Mouse (Mus musculus) embryonic facial prominence, embryonic 12.5 days (tissue): ENCODE data around the gene Peak1. TPM values are rescaled to one million over a fixed set of nuclear protein-coding genes. Genes with fewer than 3 reads are reported as not detected.

Experiments used
- ATAC-seq: fragments of 200-750 bp; cut with Nextera tagmentation; 2 replicates; pipeline ENCODE4 v1.8.0; 2017; ENCODE audit not compliant: insufficient number of reproducible peaks, insufficient read depth, low FRiP score, low TSS enrichment
- H3K27ac ChIP-seq: fragments of 300-500 bp; sonication (generic); 2 replicates; pipeline ENCODE4 v1.5.1; 2016; ENCODE audit warnings: mild to moderate bottlenecking
- H3K27me3 ChIP-seq: fragments of 300-500 bp; sonication (generic); 2 replicates; pipeline ENCODE4 v1.6.1; 2016; ENCODE audit warnings: mild to moderate bottlenecking, moderate library complexity
- H3K36me3 ChIP-seq: fragments of 300-500 bp; sonication (generic); 2 replicates; pipeline ENCODE4 v1.6.1; 2016; ENCODE audit warnings: mild to moderate bottlenecking
- H3K4me1 ChIP-seq: fragments of 300-500 bp; sonication (generic); 2 replicates; pipeline ENCODE4 v1.6.1; 2016
- H3K4me2 ChIP-seq: fragments of 300-500 bp; sonication (generic); replicated peaks from 2 replicates; pipeline ENCODE4 v1.6.1; 2016; ENCODE audit warnings: mild to moderate bottlenecking, moderate library complexity
- H3K4me3 ChIP-seq: fragments of 300-500 bp; sonication (generic); 2 replicates; pipeline ENCODE4 v1.5.1; 2016; ENCODE audit warnings: mild to moderate bottlenecking
- H3K9ac ChIP-seq: fragments of 300-500 bp; sonication (generic); 2 replicates; pipeline ENCODE4 v1.6.1; 2016; ENCODE audit warnings: mild to moderate bottlenecking, moderate library complexity
- H3K9me3 ChIP-seq: fragments of 300-500 bp; sonication (generic); 2 replicates; pipeline ENCODE4 v1.6.1; 2016; ENCODE audit warnings: mild to moderate bottlenecking, moderate library complexity
- WGBS: fragments of 180-500 bp; shearing (Covaris S2); methylation state at CpG from one replicate; pipeline ENCODE4 v1.1.7; 2016; 5-methylcytosine and 5-hydroxymethylcytosine counted together
- polyA plus RNA-seq: library from polyadenylated mRNA; unstranded; fragments of >200 nt; fragmentation: Nextera tagmentation; extraction: Ambion mirVana; gene quantifications from 2 replicates; pipeline ENCODE4 v1.2.1, GENCODE M21; 2016

Peak1 gene
- polyA plus RNA-seq, 1 experiment from 2014 or later, result 12.0 TPM

GRCm38 (mm10) chr9:56414322-56414721 lies 3.5 kb downstream of the Peak1 start:
- Histone ChIP-seq H3K9ac (no peak overlapping the region), H3K4me1 (peaks cover 5% of the 10 kb centered on the region; the same call in 1 of the 2 replicates), H3K36me3 (no peaks in the 10 kb centered on the region), H3K4me3 (no peak overlapping the region), H3K27me3 (no peaks in the 10 kb centered on the region), H3K9me3 (no peaks in the 10 kb centered on the region), H3K27ac (no peak overlapping the region), H3K4me2 (no peak overlapping the region)
- no peak for ATAC-seq

- H3K9me3 ChIP-seq, result no peaks in the 10 kb centered on the region
- H3K4me2 ChIP-seq, result no peak overlapping the region
- no peak overlapping the region for H3K4me3 ChIP-seq
- no peaks in the 10 kb centered on the region for H3K27me3 ChIP-seq
- peaks cover 5% of the 10 kb centered on the region; the same call in 1 of the 2 replicates for H3K4me1 ChIP-seq
- no peaks in the 10 kb centered on the region for H3K36me3 ChIP-seq
- no peak for ATAC-seq
- 64% methylated on average over 1 of the region's 1 CpGs for WGBS
- no peak overlapping the region for H3K9ac ChIP-seq
- no peak overlapping the region for H3K27ac ChIP-seq
These were observed 5.2 kb downstream of the Peak1 start for GRCm38 (mm10) chr9:56412716-56413115.

GRCm38 (mm10) chr9:56409928-56410327 lies 7.9 kb downstream of the Peak1 start:
- Histone ChIP-seq H3K9me3 (no peaks in the 10 kb centered on the region), H3K9ac (no peak overlapping the region), H3K36me3 (no peaks in the 10 kb centered on the region), H3K27me3 (no peaks in the 10 kb centered on the region), H3K27ac (no peak overlapping the region), H3K4me3 (no peak overlapping the region), H3K4me2 (no peak overlapping the region), H3K4me1 (no peaks in the 10 kb centered on the region)
- 90% methylated on average over 2 of the region's 2 CpGs for WGBS
- no peak for ATAC-seq

GRCm38 (mm10) chr9:56404619-56405018 lies 13.2 kb downstream of the Peak1 start:
- no peaks in the 10 kb centered on the region for H3K27me3 ChIP-seq
- WGBS, result 85% methylated on average over 4 of the region's 4 CpGs
- ATAC-seq, result no peak

GRCm38 (mm10) chr9:56396306-56396705 lies 21.6 kb downstream of the Peak1 start:
- H3K27me3 ChIP-seq, result no peaks in the 10 kb centered on the region
- H3K9ac ChIP-seq, result no peak overlapping the region
- no peaks in the 10 kb centered on the region for H3K4me1 ChIP-seq
- 22% methylated on average over 1 of the region's 1 CpGs for WGBS
- no peak overlapping the region for H3K27ac ChIP-seq
- no peak for ATAC-seq
- no peaks in the 10 kb centered on the region for H3K36me3 ChIP-seq
- no peaks in the 10 kb centered on the region for H3K9me3 ChIP-seq
- H3K4me2 ChIP-seq, result no peak overlapping the region
- H3K4me3 ChIP-seq, result no peak overlapping the region

More at GRCm38 (mm10) chr9:56404619-56405018, 13.2 kb downstream of the Peak1 start:
- no peak overlapping the region for H3K4me3 ChIP-seq
- no peak overlapping the region for H3K4me2 ChIP-seq
- H3K4me1 ChIP-seq, result no peaks in the 10 kb centered on the region
- no peaks in the 10 kb centered on the region for H3K36me3 ChIP-seq
- no peak overlapping the region for H3K27ac ChIP-seq
- H3K9ac ChIP-seq, result no peak overlapping the region
- H3K9me3 ChIP-seq, result no peaks in the 10 kb centered on the region

- Histone ChIP-seq H3K4me3 (no peak overlapping the region), H3K9me3 (no peaks in the 10 kb centered on the region), H3K4me2 (no peak overlapping the region), H3K27ac (no peak overlapping the region), H3K4me1 (no peaks in the 10 kb centered on the region), H3K9ac (no peak overlapping the region), H3K36me3 (no peaks in the 10 kb centered on the region), H3K27me3 (no peaks in the 10 kb centered on the region)
- 85% methylated on average over 3 of the region's 3 CpGs for WGBS
- no peak for ATAC-seq
These were observed 25.0 kb downstream of the Peak1 start for GRCm38 (mm10) chr9:56392857-56393256.

- Histone ChIP-seq H3K4me3 (no peak overlapping the region), H3K27me3 (no peaks in the 10 kb centered on the region), H3K36me3 (no peaks in the 10 kb centered on the region), H3K4me1 (no peaks in the 10 kb centered on the region), H3K27ac (no peak overlapping the region), H3K4me2 (no peak overlapping the region), H3K9ac (no peak overlapping the region), H3K9me3 (no peaks in the 10 kb centered on the region)
- no peak for ATAC-seq
- WGBS, result 73% methylated on average over 1 of the region's 1 CpGs
These were observed 35.1 kb downstream of the Peak1 start for GRCm38 (mm10) chr9:56382786-56383185.

- H3K4me1 ChIP-seq, result no peaks in the 10 kb centered on the region
These were observed 43.5 kb downstream of the Peak1 start for GRCm38 (mm10) chr9:56374401-56374800.

GRCm38 (mm10) chr9:56370710-56371109 lies 47.2 kb downstream of the Peak1 start:
- Histone ChIP-seq H3K9me3 (no peaks in the 10 kb centered on the region), H3K36me3 (no peaks in the 10 kb centered on the region), H3K4me3 (no peak overlapping the region), H3K27ac (no peak overlapping the region), H3K9ac (no peak overlapping the region), H3K27me3 (no peaks in the 10 kb centered on the region), H3K4me1 (no peaks in the 10 kb centered on the region), H3K4me2 (no peak overlapping the region)
- WGBS, result 74% methylated on average over 5 of the region's 5 CpGs
- ATAC-seq, result no peak

More at GRCm38 (mm10) chr9:56374401-56374800, 43.5 kb downstream of the Peak1 start:
- ATAC-seq, result no peak
- no peak overlapping the region for H3K4me2 ChIP-seq
- H3K36me3 ChIP-seq, result no peaks in the 10 kb centered on the region
- no peak overlapping the region for H3K27ac ChIP-seq
- H3K9me3 ChIP-seq, result no peaks in the 10 kb centered on the region
- no peak overlapping the region for H3K4me3 ChIP-seq
- no peaks in the 10 kb centered on the region for H3K27me3 ChIP-seq
- WGBS, result 82% methylated on average over 4 of the region's 4 CpGs
- no peak overlapping the region for H3K9ac ChIP-seq

GRCm38 (mm10) chr9:56368814-56369213 lies 49.1 kb downstream of the Peak1 start:
- Histone ChIP-seq H3K9ac (no peak overlapping the region), H3K9me3 (no peaks in the 10 kb centered on the region), H3K27ac (no peak overlapping the region), H3K27me3 (no peaks in the 10 kb centered on the region), H3K4me3 (no peak overlapping the region), H3K36me3 (no peaks in the 10 kb centered on the region), H3K4me2 (no peak overlapping the region), H3K4me1 (no peaks in the 10 kb centered on the region)
- ATAC-seq, result no peak
- 51% methylated on average over 3 of the region's 3 CpGs for WGBS

GRCm38 (mm10) chr9:56363306-56363705 lies 54.6 kb downstream of the Peak1 start:
- 96% methylated on average over 3 of the region's 3 CpGs for WGBS
- H3K4me3 ChIP-seq, result no peak overlapping the region
- no peaks in the 10 kb centered on the region for H3K36me3 ChIP-seq
- no peak for ATAC-seq
- H3K27me3 ChIP-seq, result no peaks in the 10 kb centered on the region
- no peak overlapping the region for H3K9ac ChIP-seq
- no peaks in the 10 kb centered on the region for H3K4me1 ChIP-seq
- no peaks in the 10 kb centered on the region for H3K9me3 ChIP-seq
- no peak overlapping the region for H3K4me2 ChIP-seq
- no peak overlapping the region for H3K27ac ChIP-seq

GRCm38 (mm10) chr9:56359261-56359660 lies 58.6 kb downstream of the Peak1 start:
- Histone ChIP-seq H3K4me1 (no peaks in the 10 kb centered on the region), H3K27ac (no peak overlapping the region), H3K4me2 (no peak overlapping the region), H3K9me3 (no peaks in the 10 kb centered on the region), H3K4me3 (no peak overlapping the region), H3K27me3 (no peaks in the 10 kb centered on the region), H3K9ac (no peak overlapping the region), H3K36me3 (no peaks in the 10 kb centered on the region)
- no peak for ATAC-seq
- 70% methylated on average over 3 of the region's 3 CpGs for WGBS

- Histone ChIP-seq H3K4me3 (no peak overlapping the region), H3K4me1 (no peaks in the 10 kb centered on the region), H3K27me3 (no peaks in the 10 kb centered on the region), H3K27ac (no peak overlapping the region), H3K9me3 (no peaks in the 10 kb centered on the region), H3K9ac (no peak overlapping the region), H3K4me2 (no peak overlapping the region), H3K36me3 (no peaks in the 10 kb centered on the region)
- WGBS, result 94% methylated on average over 5 of the region's 5 CpGs
- ATAC-seq, result no peak
These were observed 62.7 kb downstream of the Peak1 start for GRCm38 (mm10) chr9:56355186-56355585.
